In the genomic region with DNA sequence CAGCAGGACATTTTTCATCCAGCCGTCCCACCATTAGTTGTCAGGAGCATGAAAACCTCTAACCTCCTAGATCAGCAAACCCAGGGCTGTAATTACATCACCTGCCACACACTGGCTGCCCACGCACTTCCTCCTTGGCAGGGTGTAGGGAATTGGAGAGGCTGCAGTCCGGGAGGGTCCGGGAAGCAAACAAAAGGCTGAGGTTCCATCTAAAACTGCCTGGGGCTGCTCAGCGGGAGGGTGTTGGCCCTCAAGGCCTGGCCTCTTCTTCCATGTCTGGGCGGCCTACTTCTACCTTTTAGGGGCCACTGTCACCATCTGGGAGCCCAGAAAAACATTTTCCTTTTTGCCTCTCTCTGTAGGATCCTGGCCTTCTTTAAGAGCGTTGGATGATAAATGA, we compare ENCODE assay signal across 8 mouse cellular contexts. TPM values are rescaled to one million over a fixed set of nuclear protein-coding genes. Genes with fewer than 3 reads are reported as not detected.
DNase-seq lines count a peak whose midpoint lies in the region; ATAC-seq and TF ChIP-seq lines count a peak whose summit lies in the region.

No protein-coding gene starts in this region.

- H3K27me3 ChIP-seq in forebrain, embryonic 12.5 days: no peaks in the 10 kb centered on the region
- no peaks in the 10 kb centered on the region for H3K27me3 ChIP-seq in intestine, postnatal 0 days (replicated peaks; ENCODE audit: control insufficient read depth, insufficient read depth, low read length)

- H3K9me3 ChIP-seq in forebrain, embryonic 12.5 days: no peaks in the 10 kb centered on the region
- no peaks in the 10 kb centered on the region for H3K9me3 ChIP-seq in intestine, postnatal 0 days (ENCODE audit: control insufficient read depth)

- peaks cover 35% of the 10 kb centered on the region for H3K4me1 ChIP-seq in forebrain, embryonic 12.5 days
- H3K4me1 ChIP-seq in intestine, postnatal 0 days (replicated peaks; ENCODE audit: control insufficient read depth, insufficient read depth, low read length): 0 out of 2 replicates have a peak, but pooled peaks cover 5% of the 10 kb centered on the region

- intact Hi-C loops in left cerebral cortex, postnatal 10 days (cut with DNase I): no loop called here

- no peak overlapping the region for H3K4me3 ChIP-seq in forebrain, embryonic 12.5 days (replicated peaks)
- peak overlapping the region; percentile 82; the same call in 1 of the 2 replicates for H3K4me3 ChIP-seq in intestine, postnatal 0 days (ENCODE audit: low read depth, low read length)

- no peak for TF ChIP-seq CTCF in intestine, postnatal 0 days (IDR thresholded peaks at IDR 0.05; ENCODE audit: low read depth)

- peak overlapping the region; percentile 85 for H3K4me2 ChIP-seq in forebrain, embryonic 12.5 days
- H3K4me2 ChIP-seq in intestine, postnatal 0 days (replicated peaks; ENCODE audit: low read depth): peak overlapping the region; percentile 95

- H3K27ac ChIP-seq in forebrain, embryonic 12.5 days: no peak overlapping the region
- peak overlapping the region; percentile 100 for H3K27ac ChIP-seq in intestine, postnatal 0 days (ENCODE audit: low read depth, low read length)

- no peak for ATAC-seq in cerebellum, adult (ENCODE audit: insufficient number of reproducible peaks, low FRiP score, low TSS enrichment)
- no peak for ATAC-seq in forebrain, embryonic 12.5 days (ENCODE audit: low FRiP score)
- no peak for ATAC-seq in intestine, postnatal 0 days
- ATAC-seq in megakaryocyte, adult 5-6 weeks (ENCODE audit: poor library complexity, severe bottlenecking): peak; percentile 4; the same call in 1 of the 2 replicates

- no peak overlapping the region for H3K9ac ChIP-seq in forebrain, embryonic 12.5 days
- peak overlapping the region; percentile 96; the same call in 1 of the 2 replicates for H3K9ac ChIP-seq in intestine, postnatal 0 days (ENCODE audit: low read depth, low read length)

- H3K36me3 ChIP-seq in forebrain, embryonic 12.5 days (replicated peaks): no peaks in the 10 kb centered on the region
- no peaks in the 10 kb centered on the region for H3K36me3 ChIP-seq in intestine, postnatal 0 days (ENCODE audit: control insufficient read depth, insufficient read depth)

- DNase-seq in cerebellum, adult 11 months: peak; percentile 31
- DNase-seq in R1 (ENCODE audit: low read depth, low spot score): peak; percentile 67
- no peak for DNase-seq in spleen, postnatal 10 days (ENCODE audit: low spot score in 2 of 2)
- DNase-seq in left cerebral cortex, postnatal 10 days (ENCODE audit: extremely low spot score in 1 of 2, low spot score in 2 of 2): no peak

- WGBS in forebrain, embryonic 12.5 days: 15% methylated on average over 7 of the region's 7 CpGs
- 22% methylated on average over 7 of the region's 7 CpGs for WGBS in intestine, postnatal 0 days

RNA-seq across cellular contexts. Expression of gene Lrrc8d, which starts 1.1 kb away (rescaled TPM):
- 32.7 and 36.6 TPM in 2 replicates for polyA plus RNA-seq in forebrain, embryonic 12.5 days (2016; fragmentation: Nextera tagmentation; extraction: Ambion mirVana)
- 14.5 and 15.3 TPM in 2 replicates for polyA plus RNA-seq in intestine, postnatal 0 days (2015; fragmentation: Nextera tagmentation; extraction: Ambion mirVana)
- 79.7 and 88.1 TPM in 2 replicates for total RNA-seq in megakaryocyte, adult 5-6 weeks (2015)
- 38.6 and 50.0 TPM in 2 replicates for total RNA-seq in megakaryocyte, adult 5-6 weeks (2017)
- 10 to 100 TPM; 48.9 to 54.0 TPM for total RNA-seq in left cerebral cortex, postnatal 10 days (2021)

Comparison
In these comparisons a context has a peak if more than half of its experiments do, and no peak if none do; other contexts are left out.
1. DNase-seq: peak in cerebellum, adult 11 months (single experiment) and R1 (single experiment); none in spleen, postnatal 10 days (0 of 2) and left cerebral cortex, postnatal 10 days (0 of 2).